Mouse (Mus musculus) inflammation-experienced regulatory T-cells, adult 16 weeks (primary cell): ENCODE measurements around the gene Cnot6. TPM values are rescaled to one million over a fixed set of nuclear protein-coding genes. Genes with fewer than 3 reads are reported as not detected.

Experiments used
- polyA plus RNA-seq: library from polyadenylated mRNA; unstranded; fragments of 100-300 nt; shearing (Covaris generic); gene quantifications from one replicate; pipeline ENCODE4 v1.2.1, GENCODE M21; 2017

The Cnot6 gene
- 14.4 TPM for polyA plus RNA-seq

DNA sequence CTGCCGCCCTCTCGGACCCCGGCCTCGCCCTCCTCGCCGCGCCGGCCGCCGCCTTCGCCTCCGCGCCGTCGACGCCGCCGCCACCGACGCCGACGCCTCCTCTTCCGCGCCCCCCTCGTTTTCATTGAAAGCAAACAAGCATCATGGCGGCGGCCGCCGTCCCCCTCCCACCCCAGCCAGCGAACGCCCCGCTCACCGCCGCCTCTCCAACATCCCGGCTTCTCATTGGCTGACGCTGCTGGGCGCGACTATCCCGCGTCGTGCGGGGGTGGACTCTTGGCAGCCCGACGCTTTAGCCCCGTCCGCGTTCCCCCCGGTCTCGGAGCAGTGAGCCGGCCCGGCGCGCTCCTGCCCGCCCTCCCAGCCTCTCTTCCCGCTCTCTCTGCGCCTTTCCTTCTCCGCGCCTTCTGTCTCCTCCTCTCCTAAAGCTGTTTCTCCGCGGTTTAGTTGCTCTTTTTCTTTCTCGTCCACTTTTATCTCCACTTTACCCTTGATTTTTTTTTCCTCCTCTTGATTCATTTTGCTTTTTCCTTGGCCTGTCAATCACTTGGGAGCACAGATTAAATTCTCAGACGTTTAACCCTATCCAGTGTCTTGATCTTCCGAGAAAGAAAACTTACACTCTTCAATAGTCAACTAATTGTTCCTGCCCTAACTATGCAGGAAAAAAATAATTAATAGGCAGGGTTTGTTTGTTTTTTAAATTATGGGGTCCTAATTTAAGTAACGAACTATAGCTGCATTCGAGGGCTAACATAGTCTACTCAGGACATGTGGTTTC is at the start of gene Cnot6:
Cnot6 (minus strand) TSS at position 169 of the 781 bp plus-strand sequence.

DNA sequence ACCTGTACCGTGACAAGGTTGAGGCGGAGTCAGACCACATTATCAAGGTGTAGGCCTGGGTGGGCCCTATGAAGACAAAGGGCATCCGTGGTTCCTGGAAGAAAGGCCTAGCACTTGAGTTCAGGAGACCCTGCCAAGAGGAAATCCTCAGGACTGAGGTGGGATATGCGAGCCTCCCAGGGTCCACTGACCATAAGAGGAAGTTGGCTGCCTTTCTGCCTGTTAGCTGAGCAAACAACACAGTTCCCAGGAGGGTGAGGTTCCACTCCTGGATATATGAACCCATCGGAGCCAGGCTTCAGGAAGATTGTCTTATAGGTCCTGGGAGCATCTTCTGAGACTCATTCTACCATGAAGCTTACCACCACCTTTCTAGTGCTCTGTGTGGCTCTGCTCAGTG is 49.2 kb downstream of the Cnot6 start, which contains the start of gene Scgb3a1:
Scgb3a1 (plus strand) TSS at position 301 of the 400 bp plus-strand sequence.

Other genes starting within 250 kb of the Cnot6 start
- not detected for gene Olfr1386, start 247.7 kb downstream of the Cnot6 start, polyA plus RNA-seq
- gene Olfr1385, start 223.7 kb downstream of the Cnot6 start, polyA plus RNA-seq: 0.09 TPM
- not detected for gene Olfr1384, start 206.0 kb downstream of the Cnot6 start, polyA plus RNA-seq
- gene Olfr1383, start 193.1 kb downstream of the Cnot6 start, polyA plus RNA-seq: not detected
- gene Olfr1382, start 184.5 kb downstream of the Cnot6 start, polyA plus RNA-seq: not detected
- 0.07 TPM for gene Olfr1381, start 169.3 kb downstream of the Cnot6 start, polyA plus RNA-seq
- not detected for gene Olfr1380, start 155.8 kb downstream of the Cnot6 start, polyA plus RNA-seq
- not detected for gene Flt4, start 103.5 kb downstream of the Cnot6 start, polyA plus RNA-seq
- gene Scgb3a1, start 49.1 kb downstream of the Cnot6 start, polyA plus RNA-seq: not detected
- 3.1 TPM for gene Gfpt2, start 81.5 kb upstream of the Cnot6 start, polyA plus RNA-seq
- 32.8 TPM for gene Mapk9, start 134.0 kb upstream of the Cnot6 start, polyA plus RNA-seq
- gene Rasgef1c, start 189.1 kb upstream of the Cnot6 start, polyA plus RNA-seq: 0.39 TPM